Mouse (Mus musculus) neural tube, embryonic 13.5 days (tissue): ENCODE results near the gene Pim3. TPM values are rescaled to one million over a fixed set of nuclear protein-coding genes. Genes with fewer than 3 reads are reported as not detected.

Experiments used
- ATAC-seq: fragments of 200-750 bp; cut with Nextera tagmentation; 2 replicates; pipeline ENCODE4 v1.8.0; 2017; ENCODE audit warnings: low read depth, mild to moderate bottlenecking, moderate TSS enrichment, moderate library complexity
- H3K27ac ChIP-seq: fragments of 300-500 bp; sonication (generic); replicated peaks from 2 replicates; pipeline ENCODE4 v1.5.1; 2015; ENCODE audit warnings: moderate library complexity, mild to moderate bottlenecking, inconsistent platforms
- H3K27me3 ChIP-seq: fragments of 300-500 bp; sonication (generic); 2 replicates; pipeline ENCODE4 v1.6.1; 2015; ENCODE audit warnings: mild to moderate bottlenecking, inconsistent platforms
- H3K36me3 ChIP-seq: fragments of 300-500 bp; sonication (generic); 2 replicates; pipeline ENCODE4 v1.6.1; 2015; ENCODE audit warnings: mild to moderate bottlenecking, inconsistent platforms
- H3K4me1 ChIP-seq: fragments of 300-500 bp; sonication (generic); replicated peaks from 2 replicates; pipeline ENCODE4 v1.6.1; 2015; ENCODE audit warnings: inconsistent platforms
- H3K4me2 ChIP-seq: fragments of 300-500 bp; sonication (generic); 2 replicates; pipeline ENCODE4 v1.6.1; 2015; ENCODE audit warnings: inconsistent platforms, mild to moderate bottlenecking, moderate library complexity
- H3K4me3 ChIP-seq: fragments of 300-500 bp; sonication (generic); 2 replicates; pipeline ENCODE4 v1.5.1; 2015; ENCODE audit warnings: mild to moderate bottlenecking, inconsistent platforms
- H3K9ac ChIP-seq: fragments of 300-500 bp; sonication (generic); 2 replicates; pipeline ENCODE4 v1.6.1; 2015; ENCODE audit warnings: moderate library complexity, mild to moderate bottlenecking, inconsistent platforms
- H3K9me3 ChIP-seq: fragments of 300-500 bp; sonication (generic); 2 replicates; pipeline ENCODE4 v1.6.1; 2016; ENCODE audit warnings: inconsistent platforms
- WGBS: fragments of 180-500 bp; shearing (Covaris S2); methylation state at CpG from one replicate; pipeline ENCODE4 v1.1.7; 2015; 5-methylcytosine and 5-hydroxymethylcytosine counted together
- polyA plus RNA-seq: library from polyadenylated mRNA; unstranded; fragments of >200 nt; fragmentation: Nextera tagmentation; extraction: Ambion mirVana; gene quantifications from 2 replicates; pipeline ENCODE4 v1.2.1, GENCODE M21; 2015

Pim3 gene
- polyA plus RNA-seq, 1 experiment from 2014 or later = 51.2 TPM

DNA sequence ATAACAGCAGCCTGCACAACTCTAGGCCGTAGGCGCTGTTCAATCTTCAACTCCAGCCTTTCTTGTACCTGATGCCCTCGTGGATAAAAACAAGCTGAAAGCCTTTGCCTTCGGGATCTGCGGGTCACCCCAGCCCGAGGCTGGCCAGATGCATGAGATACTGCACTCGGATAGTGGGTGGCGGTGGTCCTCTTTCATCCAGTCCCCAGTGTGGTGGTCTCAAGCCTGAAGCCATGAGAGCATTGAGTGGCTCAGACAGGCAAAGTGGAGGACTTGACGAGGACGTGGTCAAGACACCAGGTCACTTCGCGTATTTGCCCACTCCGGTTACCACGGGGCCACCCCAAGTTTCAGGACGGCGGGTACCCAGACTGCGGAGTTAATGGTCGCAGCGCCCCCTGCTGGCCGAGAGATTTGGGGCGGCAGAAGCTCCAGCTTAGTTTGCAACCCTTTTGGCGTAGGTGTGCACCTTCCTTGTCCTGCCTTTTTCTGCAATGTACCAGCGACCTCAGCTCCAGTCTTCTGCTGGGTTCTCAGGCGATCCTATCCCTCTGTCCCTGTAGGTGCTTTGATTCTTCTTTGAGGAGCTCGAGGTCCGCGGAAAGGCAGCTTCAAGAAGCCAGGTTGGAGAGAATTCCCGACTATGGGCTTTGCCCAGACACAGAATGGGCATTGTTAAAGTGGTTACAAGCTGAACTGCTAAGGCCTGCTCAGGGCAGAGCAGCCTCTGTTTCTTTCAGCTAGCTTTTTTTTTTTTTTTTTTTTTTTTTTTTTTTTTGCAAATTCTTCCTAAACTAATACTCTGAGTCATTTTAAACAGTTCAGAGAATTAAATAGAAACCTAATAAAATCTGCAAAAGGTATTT is 14.4 kb downstream of the Pim3 start:
- peak overlapping the region; percentile 2; the same call in 1 of the 2 replicates for H3K4me2 ChIP-seq
- 0 out of 2 replicates have a peak, but pooled peaks cover 8% of the 10 kb centered on the region for H3K4me1 ChIP-seq
- 0 out of 2 replicates have a peak, but pooled peaks have one; percentile 27 for ATAC-seq
- H3K27me3 ChIP-seq = peaks cover 4% of the 10 kb centered on the region; the same call in 1 of the 2 replicates
- H3K27ac ChIP-seq = no peak overlapping the region
- no peak overlapping the region for H3K4me3 ChIP-seq
- 9% methylated on average over 28 of the region's 28 CpGs for WGBS
- no peaks in the 10 kb centered on the region for H3K9me3 ChIP-seq
- peak overlapping the region; percentile 44; the same call in 1 of the 2 replicates for H3K9ac ChIP-seq
- no peaks in the 10 kb centered on the region for H3K36me3 ChIP-seq

DNA sequence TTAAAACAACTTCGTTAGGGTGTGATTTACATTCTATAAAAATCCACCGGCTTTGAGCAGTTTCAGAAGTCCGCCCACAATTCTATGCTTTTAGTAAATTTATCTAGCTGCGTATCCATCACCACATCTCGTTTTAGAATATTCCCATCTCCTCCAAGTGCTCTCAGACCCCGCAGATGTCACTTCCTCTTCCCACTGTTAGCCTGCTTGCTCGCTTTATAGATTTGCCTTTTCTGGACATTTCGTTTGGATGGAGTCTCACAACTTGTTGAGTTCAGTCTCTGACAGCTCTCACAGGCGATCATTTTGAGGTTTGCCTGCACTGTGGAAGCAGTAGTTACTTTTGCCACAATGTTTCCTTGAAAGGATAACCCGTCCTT is 15.0 kb downstream of the Pim3 start:
- Histone ChIP-seq H3K27me3 (peaks cover 4% of the 10 kb centered on the region; the same call in 1 of the 2 replicates), H3K9me3 (no peaks in the 10 kb centered on the region), H3K27ac (no peak overlapping the region), H3K36me3 (no peaks in the 10 kb centered on the region), H3K4me1 (0 out of 2 replicates have a peak, but pooled peaks cover 8% of the 10 kb centered on the region), H3K9ac (no peak overlapping the region), H3K4me3 (no peak overlapping the region), H3K4me2 (no peak overlapping the region)
- WGBS = 84% methylated on average over 10 of the region's 10 CpGs
- no peak for ATAC-seq

- Histone ChIP-seq H3K4me2 (no peak overlapping the region), H3K27me3 (no peaks in the 10 kb centered on the region), H3K36me3 (no peaks in the 10 kb centered on the region), H3K27ac (no peak overlapping the region), H3K9ac (no peak overlapping the region), H3K4me3 (no peak overlapping the region), H3K4me1 (0 out of 2 replicates have a peak, but pooled peaks cover 1% of the 10 kb centered on the region), H3K9me3 (no peaks in the 10 kb centered on the region)
- 61% methylated on average over 21 of the region's 22 CpGs for WGBS
- ATAC-seq = no peak
Observed at GRCm38 (mm10) chr15:88881253-88882044, 19.5 kb downstream of the Pim3 start.

DNA sequence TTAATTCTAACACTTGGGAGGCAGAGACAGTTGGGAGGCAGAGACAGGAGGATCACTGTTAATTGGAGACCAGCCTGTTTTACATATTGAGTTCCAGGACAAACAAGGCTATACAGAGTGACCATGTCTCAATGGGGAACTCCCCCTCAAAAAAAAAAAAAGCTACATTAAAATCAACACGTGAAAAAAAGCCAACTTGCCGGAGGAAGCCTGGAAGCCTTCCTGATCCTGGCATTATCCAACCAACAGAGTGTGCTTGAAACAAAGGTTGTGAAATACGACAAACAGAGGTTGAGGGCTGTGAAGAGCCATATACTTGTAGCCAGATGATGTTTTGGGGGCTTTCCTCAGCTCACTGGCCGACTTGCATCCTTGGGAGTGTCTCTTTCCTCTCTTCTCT is 20.9 kb downstream of the Pim3 start:
- no peaks in the 10 kb centered on the region for H3K4me1 ChIP-seq
- WGBS = 59% methylated on average over 4 of the region's 4 CpGs
- no peaks in the 10 kb centered on the region for H3K9me3 ChIP-seq
- no peak overlapping the region for H3K4me2 ChIP-seq
- no peaks in the 10 kb centered on the region for H3K36me3 ChIP-seq
- H3K27ac ChIP-seq = no peak overlapping the region
- H3K9ac ChIP-seq = no peak overlapping the region
- H3K4me3 ChIP-seq = no peak overlapping the region
- ATAC-seq = no peak
- H3K27me3 ChIP-seq = no peaks in the 10 kb centered on the region

DNA sequence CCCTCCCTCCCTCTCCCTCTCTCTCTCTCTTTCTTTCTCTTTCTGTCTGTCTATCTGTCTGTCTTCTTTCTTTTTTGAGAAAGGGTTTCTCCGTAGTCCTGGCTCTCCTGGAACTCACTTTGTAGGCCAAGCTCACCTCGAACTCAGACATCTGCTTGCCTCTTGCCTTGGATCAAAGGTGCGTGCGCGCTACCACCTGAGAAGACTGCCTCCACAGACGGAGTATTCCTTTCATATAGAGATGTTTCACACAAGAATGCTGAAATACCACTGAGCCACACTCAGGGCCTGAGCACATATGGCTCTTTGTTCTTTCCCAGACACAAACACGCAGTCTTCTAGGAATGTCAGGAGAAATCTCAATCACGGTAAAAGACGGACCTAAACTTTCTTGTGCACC is 21.4 kb downstream of the Pim3 start:
- no peaks in the 10 kb centered on the region for H3K9me3 ChIP-seq
- H3K27me3 ChIP-seq = no peaks in the 10 kb centered on the region
- 90% methylated on average over 9 of the region's 9 CpGs for WGBS
- H3K4me2 ChIP-seq = no peak overlapping the region
- no peak overlapping the region for H3K4me3 ChIP-seq
- no peak overlapping the region for H3K9ac ChIP-seq
- H3K4me1 ChIP-seq = no peaks in the 10 kb centered on the region
- no peak overlapping the region for H3K27ac ChIP-seq
- no peak for ATAC-seq
- no peaks in the 10 kb centered on the region for H3K36me3 ChIP-seq

- no peak overlapping the region for H3K9ac ChIP-seq
- H3K4me3 ChIP-seq = no peak overlapping the region
- H3K4me2 ChIP-seq = no peak overlapping the region
- H3K27me3 ChIP-seq = peaks cover 11% of the 10 kb centered on the region
- 86% methylated on average over 6 of the region's 6 CpGs for WGBS
- no peaks in the 10 kb centered on the region for H3K9me3 ChIP-seq
- no peak for ATAC-seq
- peaks cover 4% of the 10 kb centered on the region for H3K4me1 ChIP-seq
- H3K36me3 ChIP-seq = no peaks in the 10 kb centered on the region
- H3K27ac ChIP-seq = no peak overlapping the region
Observed at GRCm38 (mm10) chr15:88885376-88885775, 23.4 kb downstream of the Pim3 start.

DNA sequence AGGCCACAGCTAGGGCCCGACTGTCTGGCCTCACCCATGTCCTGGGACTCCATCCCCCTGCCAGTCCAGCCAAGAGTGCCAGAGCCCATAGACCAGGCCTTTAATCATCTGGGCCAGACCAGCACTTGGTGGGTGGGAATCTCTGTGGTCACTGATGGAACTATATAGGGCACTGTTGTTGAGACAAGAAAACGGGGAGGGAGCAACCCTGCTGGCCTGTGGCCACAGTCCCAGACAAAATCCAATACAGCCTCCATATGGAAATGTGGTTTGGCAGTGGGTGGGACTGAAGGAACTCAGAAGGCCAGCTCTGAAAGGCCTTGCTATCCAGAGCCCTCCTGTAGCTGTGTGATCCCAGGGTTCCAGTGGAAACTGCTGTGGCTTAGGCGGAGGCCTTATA is 27.0 kb downstream of the Pim3 start:
- ATAC-seq = no peak
- H3K4me2 ChIP-seq = no peak overlapping the region
- H3K9ac ChIP-seq = no peak overlapping the region
- no peaks in the 10 kb centered on the region for H3K36me3 ChIP-seq
- 79% methylated on average over 3 of the region's 3 CpGs for WGBS
- H3K4me3 ChIP-seq = no peak overlapping the region
- no peaks in the 10 kb centered on the region for H3K9me3 ChIP-seq
- H3K27me3 ChIP-seq = peaks cover 19% of the 10 kb centered on the region
- H3K4me1 ChIP-seq = peaks cover 14% of the 10 kb centered on the region
- H3K27ac ChIP-seq = no peak overlapping the region

DNA sequence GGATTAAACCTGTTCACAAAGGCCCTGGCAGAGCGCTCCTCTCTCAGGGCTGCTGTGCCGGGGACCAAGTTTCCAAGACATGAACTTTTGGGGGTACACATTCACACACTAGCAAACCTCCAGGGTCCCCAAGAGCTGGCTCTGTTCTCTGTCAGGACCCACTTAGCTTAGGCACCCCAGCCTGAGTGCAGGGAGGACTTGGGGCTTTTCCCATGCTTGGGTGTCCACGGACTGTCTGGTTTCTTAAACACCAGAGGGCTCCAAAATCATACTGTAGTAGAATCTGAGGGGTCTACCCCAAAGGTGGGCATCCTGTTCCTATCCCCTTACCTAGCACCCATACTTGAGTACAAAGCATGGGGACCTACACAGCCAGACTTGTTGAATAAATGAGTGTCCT is 28.0 kb downstream of the Pim3 start:
- peak overlapping the region; percentile 78 for H3K9ac ChIP-seq
- peaks cover 14% of the 10 kb centered on the region for H3K4me1 ChIP-seq
- H3K36me3 ChIP-seq = no peaks in the 10 kb centered on the region
- ATAC-seq = no peak
- H3K27ac ChIP-seq = no peak overlapping the region
- H3K27me3 ChIP-seq = peaks cover 19% of the 10 kb centered on the region
- H3K4me3 ChIP-seq = peak overlapping the region; percentile 50
- peak overlapping the region; percentile 83 for H3K4me2 ChIP-seq
- H3K9me3 ChIP-seq = no peaks in the 10 kb centered on the region
- WGBS = 79% methylated on average over 3 of the region's 3 CpGs

- peak; percentile 96 for ATAC-seq
- Histone ChIP-seq H3K4me2 (peak overlapping the region; percentile 83), H3K36me3 (no peaks in the 10 kb centered on the region), H3K9ac (peak overlapping the region; percentile 78), H3K4me1 (peaks cover 14% of the 10 kb centered on the region), H3K4me3 (peak overlapping the region; percentile 50), H3K9me3 (no peaks in the 10 kb centered on the region), H3K27me3 (peaks cover 19% of the 10 kb centered on the region), H3K27ac (peak overlapping the region; percentile 69)
- WGBS = 2% methylated on average over 41 of the region's 41 CpGs
Observed at GRCm38 (mm10) chr15:88890751-88891675, 29.0 kb downstream of the Pim3 start.

DNA sequence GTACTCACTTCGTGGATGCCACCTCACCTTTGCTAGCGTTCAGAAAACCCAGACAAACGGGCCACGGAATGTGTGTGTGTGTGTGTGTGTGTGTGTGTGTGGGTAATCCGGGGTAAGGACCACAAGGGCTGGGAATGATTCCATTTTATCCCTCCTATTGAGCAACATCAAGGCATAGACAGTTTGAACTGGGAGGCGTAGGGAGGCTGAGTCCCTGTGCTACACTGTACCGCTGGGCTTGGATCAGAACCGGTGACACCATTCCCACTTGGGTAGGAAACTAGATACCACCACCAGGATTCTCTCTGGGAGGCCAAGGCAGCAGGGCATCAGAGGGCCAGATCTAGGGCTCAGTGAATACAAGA is 29.7 kb downstream of the Pim3 start:
- no peak for ATAC-seq
- 72% methylated on average over 8 of the region's 8 CpGs for WGBS
- peaks cover 19% of the 10 kb centered on the region for H3K27me3 ChIP-seq
- H3K9ac ChIP-seq = no peak overlapping the region; the same call in 1 of the 2 replicates
- H3K36me3 ChIP-seq = no peaks in the 10 kb centered on the region
- peaks cover 14% of the 10 kb centered on the region for H3K4me1 ChIP-seq
- no peaks in the 10 kb centered on the region for H3K9me3 ChIP-seq
- peak overlapping the region; percentile 83 for H3K4me2 ChIP-seq
- H3K27ac ChIP-seq = no peak overlapping the region
- no peak overlapping the region for H3K4me3 ChIP-seq

DNA sequence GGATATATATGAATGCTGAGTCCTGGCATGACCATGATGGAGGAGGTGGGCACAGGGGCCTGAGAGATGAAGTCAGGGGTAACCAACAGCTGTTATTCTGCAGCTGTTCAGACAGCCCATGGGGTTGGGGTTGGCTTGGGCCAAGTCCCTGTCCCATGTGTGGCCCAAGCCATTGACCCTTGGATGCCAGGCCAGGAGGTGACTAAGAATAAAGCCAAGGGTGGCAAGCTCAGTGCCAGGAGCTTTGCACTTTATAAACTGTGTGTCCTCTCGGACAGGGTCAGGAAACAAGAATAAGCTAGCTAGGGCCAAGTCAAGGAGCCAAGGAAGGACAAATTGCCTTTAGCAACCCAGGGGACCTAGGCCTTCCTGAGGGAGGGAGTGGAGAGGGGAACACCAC is 30.3 kb downstream of the Pim3 start:
- Histone ChIP-seq H3K27me3 (peaks cover 19% of the 10 kb centered on the region), H3K9me3 (no peaks in the 10 kb centered on the region), H3K27ac (no peak overlapping the region), H3K4me1 (peaks cover 14% of the 10 kb centered on the region), H3K9ac (no peak overlapping the region), H3K4me3 (no peak overlapping the region), H3K36me3 (no peaks in the 10 kb centered on the region), H3K4me2 (no peak overlapping the region)
- ATAC-seq = no peak
- WGBS = 96% methylated on average over 1 of the region's 1 CpGs
